ENCODE assay signal across 8 mouse cellular contexts in the genomic region with DNA sequence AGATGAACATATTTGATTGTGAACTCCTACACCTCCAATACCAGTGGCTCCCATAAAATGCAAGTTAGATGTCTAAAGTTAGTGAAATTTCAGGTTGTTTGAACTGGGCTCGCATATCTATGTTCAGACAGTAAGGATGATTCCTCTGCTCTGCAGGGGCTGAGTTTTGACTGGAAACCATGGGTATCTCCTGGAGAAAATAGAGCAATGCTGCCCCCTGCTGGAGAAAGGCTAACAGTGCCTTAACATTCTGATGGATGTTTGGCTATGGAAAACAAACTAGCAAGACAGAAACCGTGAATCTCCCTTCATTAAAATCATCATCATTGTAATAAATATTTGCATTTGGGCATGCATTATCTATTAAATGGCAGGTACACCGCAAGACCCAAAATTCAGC.
A peak's percentile ranks its signal among the peaks of the same experiment; 100 is the strongest.
DNase-seq lines count a peak whose midpoint lies in the region; ATAC-seq lines count a peak whose summit lies in the region.

No protein-coding gene starts in this region.

- ATAC-seq in neutrophil, adult 5-6 weeks (ENCODE audit: extremely low read depth, insufficient number of reproducible peaks, low FRiP score, poor library complexity, severe bottlenecking) = peak; percentile 55; the same call in 1 of the 2 replicates

- DNase-seq in B cell, adult 2 months = peak; percentile 88 to 89
- peak; percentile 66 for DNase-seq in adrenal gland, adult 2 months
- DNase-seq in embryo, embryonic 10.5 days (ENCODE audit: low spot score) = peak; percentile 89
- peak; percentile 12 to 54 for DNase-seq in heart, adult 9 months (ENCODE audit: low spot score in 2 of 2)
- peak; percentile 77 for DNase-seq in layer of hippocampus, adult 11-12 months (ENCODE audit: low spot score)
- peak; percentile 50 to 56 for DNase-seq in lung, adult 18-20 months
- peak; percentile 86 for DNase-seq in thymus, postnatal 0 days (ENCODE audit: low spot score)

Comparison
In these comparisons a context has a peak if more than half of its experiments do, and no peak if none do; other contexts are left out.
1. Peak in every context shown above with its lines: DNase-seq and ATAC-seq.
2. DNase-seq: peak in every context shown above with its lines; median percentile 89 in embryo, embryonic 10.5 days; 88 in B cell, adult 2 months; 86 in thymus, postnatal 0 days; 77 in layer of hippocampus, adult 11-12 months; 66 in adrenal gland, adult 2 months; 53 in lung, adult 18-20 months; 33 in heart, adult 9 months.